Mouse (Mus musculus): ENCODE measurements at regions not wholly inside any gene's neighbourhood (a gene's known extent, or its start where the extent isn't known, plus 50 kb on each side); places are given as distances from the start of the nearest gene placed in this dataset.

GRCm38 (mm10) chr11:23996250-23996649, 78.6 kb downstream of the A830031A19Rik start:
- DNase-seq (ENCODE audit: low spot score in 2 of 2) = no peak

DNA sequence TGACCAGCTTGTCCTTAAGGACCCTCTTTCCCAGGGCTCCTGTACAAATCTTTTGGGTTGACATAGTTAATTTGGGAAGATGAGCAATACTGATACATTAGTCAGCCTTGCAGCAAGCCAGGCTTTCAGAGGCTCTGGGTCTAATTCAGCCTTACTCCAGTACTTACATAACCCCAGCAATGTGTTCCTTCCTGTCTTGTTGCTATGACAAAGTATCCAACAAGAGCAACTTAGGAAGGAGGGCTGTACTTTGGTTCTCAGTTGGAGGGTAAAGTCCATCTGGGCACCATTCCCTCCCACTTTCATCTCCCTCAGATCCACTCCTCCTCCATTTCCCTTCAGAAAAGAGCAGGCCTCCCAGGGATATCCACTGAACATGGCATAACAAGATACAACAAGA, 80.7 kb downstream of the A830031A19Rik start:
- peak in 1 of 2 experiments; percentile 52 for DNase-seq (ENCODE audit: low spot score in 2 of 2)

GRCm38 (mm10) chr11:23987532-23988450, 87.1 kb downstream of the A830031A19Rik start:
- DNase-seq (ENCODE audit: low spot score in 2 of 2) = no peak

GRCm38 (mm10) chr11:23985231-23985630, 89.6 kb downstream of the A830031A19Rik start:
- no peak for DNase-seq (ENCODE audit: low spot score in 2 of 2)

DNA sequence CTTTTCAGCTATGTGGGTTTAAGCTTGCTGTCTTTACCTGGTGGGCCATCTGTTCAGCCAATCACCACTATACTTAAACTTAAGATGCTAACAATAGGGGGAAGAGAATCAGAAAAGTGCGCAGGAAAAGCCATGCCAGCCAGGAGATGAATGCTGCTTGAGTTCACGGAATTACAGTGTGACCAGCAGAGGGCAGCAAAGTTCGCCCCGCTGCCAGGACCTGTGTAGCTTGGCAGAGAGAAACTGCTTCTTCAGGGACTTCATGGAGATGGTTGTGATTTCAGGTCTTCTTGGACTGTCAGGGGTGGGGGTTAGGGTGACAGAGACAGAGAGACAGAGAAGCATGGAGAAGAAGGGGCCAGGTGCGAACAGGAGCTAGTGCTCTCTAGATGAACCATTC, 84.3 kb upstream of the Papolg start:
- peak; percentile 65 to 87 for DNase-seq (ENCODE audit: low spot score in 2 of 2)

DNA sequence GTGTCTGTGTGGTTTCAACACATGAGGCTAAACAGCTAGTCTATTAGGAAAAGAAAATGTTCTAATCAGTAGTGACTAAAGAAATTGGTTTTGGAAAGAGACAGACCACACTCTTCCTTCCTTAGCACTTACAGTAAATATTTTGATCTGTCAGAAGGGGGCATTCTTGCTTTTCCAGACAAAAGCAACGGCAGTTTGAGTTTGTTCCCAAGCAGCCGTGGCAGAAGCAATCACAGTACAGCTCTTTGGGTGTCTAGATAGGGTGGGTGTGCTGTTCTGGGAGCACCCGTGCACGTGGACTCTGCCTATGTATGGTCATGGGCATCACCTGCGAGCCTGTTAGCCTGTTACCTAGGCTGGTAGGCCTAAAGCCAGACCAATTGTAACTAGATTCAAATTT, 83.2 kb upstream of the Papolg start:
- DNase-seq (ENCODE audit: low spot score in 2 of 2) = peak in 1 of 2 experiments; percentile 25

- peak in 1 of 2 experiments; percentile 44 for DNase-seq (ENCODE audit: low spot score in 2 of 2)
These were observed 82.0 kb upstream of the Papolg start for GRCm38 (mm10) chr11:23977096-23977495.

GRCm38 (mm10) chr11:23954323-23954722, 59.3 kb upstream of the Papolg start:
- no peak for DNase-seq (ENCODE audit: low spot score in 2 of 2)

DNA sequence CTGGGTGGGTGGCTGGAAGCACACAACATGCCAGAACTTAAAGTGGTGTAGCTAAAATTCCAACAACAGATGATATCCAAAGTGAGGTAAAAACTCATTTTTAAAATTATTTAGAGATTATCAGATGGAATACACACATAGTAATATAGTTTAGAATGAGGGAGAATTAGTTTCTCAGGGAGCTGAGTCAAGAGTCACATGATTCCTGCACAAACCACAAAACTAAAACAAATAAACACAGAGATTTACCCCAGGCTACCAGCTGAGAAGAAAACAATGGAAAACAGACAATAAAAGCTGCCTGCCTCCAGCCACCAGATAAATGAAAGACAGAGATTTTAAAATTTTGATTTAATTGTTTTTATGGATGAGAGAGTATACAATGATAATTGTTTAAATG, 50.9 kb upstream of the Papolg start:
- DNase-seq (ENCODE audit: low spot score in 2 of 2) = no peak
